Mouse (Mus musculus): ENCODE data around the gene P2rx7.

DNA sequence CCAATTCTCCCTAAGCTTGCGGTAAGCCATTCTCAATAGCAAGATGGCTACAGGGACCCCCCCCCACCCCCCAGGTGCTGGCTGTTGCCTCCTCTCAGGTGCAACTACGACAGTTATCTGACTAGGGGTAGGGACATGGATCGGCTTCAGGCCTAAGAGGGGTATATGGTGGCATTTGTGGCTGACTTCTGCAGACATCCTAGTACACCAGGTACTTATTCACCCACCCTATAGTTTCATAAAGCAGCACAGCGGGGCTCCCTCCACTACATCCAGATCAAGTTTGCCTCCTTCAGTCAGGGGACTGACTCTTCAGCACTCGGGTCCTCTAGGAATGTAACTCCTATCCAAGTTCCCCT, 63.2 kb downstream of the P2rx7 start:
- no peak for TF ChIP-seq POLR2A (IDR thresholded peaks at IDR 0.05; ENCODE audit: borderline replicate concordance, low read depth, low read length)
- TF ChIP-seq CTCF (IDR thresholded peaks at IDR 0.05; ENCODE audit: low read depth, low read length), result no peak

Data from bone marrow macrophage, adult 2 months (primary cell).